Mouse (Mus musculus): ENCODE measurements around the gene Rin3.

- TF ChIP-seq POLR2A (IDR thresholded peaks at IDR 0.05; ENCODE audit: low read depth, low read length) (no peak), CTCF (IDR thresholded peaks at IDR 0.05; ENCODE audit: borderline replicate concordance, insufficient read depth, low read length) (no peak)
Observed at GRCm38 (mm10) chr12:102285318-102285717, 2.5 kb downstream of the Rin3 start.
